Mouse (Mus musculus) spleen, adult 18-20 months (tissue): ENCODE results near the gene E130218I03Rik.
A peak's percentile ranks its signal among the peaks of the same experiment; 100 is the strongest.

Source experiments
- DNase-seq, 2 experiments: peaks; one replicate each; pipeline ENCODE4 v3.0.0; 2022; ENCODE audit warnings: mixed read lengths in 2 of 2

The E130218I03Rik gene

DNA sequence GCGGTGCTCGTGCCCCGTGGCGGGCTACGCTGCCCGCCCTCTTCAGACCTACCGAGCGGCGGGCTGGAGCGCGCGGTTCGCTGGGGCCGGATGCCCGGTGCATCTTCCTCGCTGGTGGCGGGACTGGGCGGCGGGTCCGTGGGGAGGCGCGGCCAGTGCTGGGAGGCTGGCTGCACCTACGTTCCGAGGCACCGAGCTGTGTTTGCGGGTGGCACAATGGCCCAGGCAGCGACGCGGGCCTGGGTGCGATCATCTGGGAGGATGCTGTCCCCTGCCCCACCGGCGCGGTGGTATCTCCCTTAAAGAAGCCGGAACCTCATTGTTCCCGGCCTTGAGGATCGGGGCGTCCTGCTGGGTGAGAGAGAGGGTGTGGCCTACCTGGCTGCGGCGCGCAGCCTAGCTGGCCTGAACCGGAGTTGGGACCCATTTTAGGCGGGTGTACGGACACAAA is 44.1 kb downstream of the E130218I03Rik start, which contains the start of gene Pdik1l:
Gene Pdik1l, minus strand, starts transcription at position 321 of the 451 bp plus-strand sequence.
- peak; percentile 67 to 69 for DNase-seq

DNA sequence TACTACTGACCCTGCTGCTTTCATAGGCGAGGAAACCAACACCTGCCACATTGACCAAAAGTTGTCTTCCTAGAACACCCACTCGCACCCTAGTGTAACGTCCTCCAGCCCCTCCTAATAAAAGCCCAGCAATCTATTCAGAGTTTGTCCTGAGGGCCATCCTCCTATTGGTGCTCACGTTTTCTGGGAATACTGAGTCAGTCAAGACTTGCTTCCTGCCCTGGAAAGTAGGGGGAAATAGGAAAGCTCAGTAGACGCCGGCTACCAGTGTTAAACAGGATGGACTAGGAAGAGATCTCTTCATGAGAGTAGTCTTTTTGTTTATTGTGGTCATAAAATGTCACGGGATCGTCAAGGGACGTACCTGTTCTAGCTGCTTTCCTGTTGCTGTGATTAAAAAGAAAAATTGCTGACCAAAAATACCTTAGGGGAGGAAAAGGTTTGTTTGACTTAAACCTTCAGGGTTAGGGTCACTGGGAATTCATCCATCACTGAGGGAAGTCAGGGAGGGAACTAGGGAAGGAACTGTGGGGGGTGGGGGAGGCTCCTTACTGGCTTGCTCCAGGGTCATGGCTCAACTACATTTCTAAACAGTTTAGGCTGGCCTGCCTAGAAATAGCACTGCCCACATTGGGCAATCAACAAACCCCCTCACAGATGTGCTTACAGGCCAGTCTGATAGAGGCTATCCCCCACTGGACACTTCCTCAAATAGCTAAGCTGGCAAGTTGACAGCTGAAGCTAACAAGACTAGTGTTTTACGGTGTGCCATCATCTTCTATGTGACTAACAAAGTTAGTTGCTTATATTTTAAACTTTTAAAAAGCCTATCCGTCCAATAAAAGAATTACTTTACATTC is 45.2 kb downstream of the E130218I03Rik start:
- DNase-seq = no peak

GRCm38 (mm10) chr4:134292067-134292466 is 48.6 kb downstream of the E130218I03Rik start:
- DNase-seq = peak; percentile 49 to 77

DNA sequence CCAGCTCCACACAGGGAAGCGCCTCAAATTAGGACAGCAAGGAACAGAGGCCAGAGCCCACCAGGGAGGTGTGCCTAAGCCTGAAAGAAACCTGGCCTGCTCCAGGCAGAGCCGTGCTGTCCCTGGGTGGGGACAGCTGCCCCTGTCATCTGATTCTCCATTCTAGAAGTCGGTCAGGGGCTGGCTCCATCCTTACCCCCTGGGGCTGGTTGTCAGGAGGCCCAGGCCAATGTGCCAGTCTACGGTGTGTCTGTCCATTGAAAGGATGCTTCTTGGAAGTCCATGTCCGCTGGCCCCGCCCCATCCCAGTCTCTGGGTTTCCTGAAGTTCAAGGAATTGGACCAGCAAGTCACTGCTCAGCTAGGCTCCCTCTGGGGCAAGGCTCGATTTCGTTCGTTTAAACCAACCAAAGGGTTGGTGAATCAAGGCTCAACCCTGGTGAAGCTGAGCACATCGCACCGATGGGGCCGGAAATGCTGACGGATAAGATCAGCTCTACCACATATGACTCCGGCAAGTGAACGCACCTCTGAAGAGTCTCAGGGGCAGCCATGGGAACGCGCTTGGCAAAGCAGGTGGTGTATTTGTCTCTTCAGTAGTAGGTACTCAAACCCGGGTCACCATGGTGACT is 49.7 kb downstream of the E130218I03Rik start:
- no peak for DNase-seq

- no peak for DNase-seq
Observed at GRCm38 (mm10) chr4:134293692-134294163, 50.3 kb downstream of the E130218I03Rik start.
